Mouse (Mus musculus) embryonic facial prominence, embryonic 10.5 days (tissue): ENCODE data around the gene Gna11. TPM values are rescaled to one million over a fixed set of nuclear protein-coding genes. Genes with fewer than 3 reads are reported as not detected.

ENCODE experiments used
- DNase-seq: peaks from one replicate; pipeline ENCODE4 v3.0.0-alpha.2; 2017; ENCODE audit warnings: low spot score
- H3K27ac ChIP-seq: fragments of 300-500 bp; sonication (generic); replicated peaks from 2 replicates; pipeline ENCODE4 v1.5.1; 2016; ENCODE audit warnings: mild to moderate bottlenecking
- H3K27me3 ChIP-seq: fragments of 300-500 bp; sonication (generic); replicated peaks from 2 replicates; pipeline ENCODE4 v1.6.1; 2016; ENCODE audit warnings: low read depth, mild to moderate bottlenecking; ENCODE audit not compliant: poor library complexity, severe bottlenecking
- H3K36me3 ChIP-seq: fragments of 300-500 bp; sonication (generic); replicated peaks from 2 replicates; pipeline ENCODE4 v1.6.1; 2016; ENCODE audit warnings: mild to moderate bottlenecking, moderate library complexity
- H3K4me1 ChIP-seq: fragments of 300-500 bp; sonication (generic); 2 replicates; pipeline ENCODE4 v1.6.1; 2016
- H3K4me3 ChIP-seq: fragments of 300-500 bp; sonication (generic); 2 replicates; pipeline ENCODE4 v1.5.1; 2016; ENCODE audit warnings: mild to moderate bottlenecking, moderate library complexity
- H3K9me3 ChIP-seq: fragments of 300-500 bp; sonication (generic); 2 replicates; pipeline ENCODE4 v1.6.1; 2016; ENCODE audit warnings: mild to moderate bottlenecking
- WGBS: fragments of 180-500 bp; shearing (Covaris S2); methylation state at CpG from one replicate; pipeline ENCODE4 v1.1.7; 2016; 5-methylcytosine and 5-hydroxymethylcytosine counted together
- polyA plus RNA-seq: library from polyadenylated mRNA; unstranded; fragments of >200 nt; fragmentation: Nextera tagmentation; extraction: Ambion mirVana; gene quantifications from 2 replicates; pipeline ENCODE4 v1.2.1, GENCODE M21; 2016

The Gna11 gene
- polyA plus RNA-seq, 1 experiment from 2014 or later = 79.0 TPM

DNA sequence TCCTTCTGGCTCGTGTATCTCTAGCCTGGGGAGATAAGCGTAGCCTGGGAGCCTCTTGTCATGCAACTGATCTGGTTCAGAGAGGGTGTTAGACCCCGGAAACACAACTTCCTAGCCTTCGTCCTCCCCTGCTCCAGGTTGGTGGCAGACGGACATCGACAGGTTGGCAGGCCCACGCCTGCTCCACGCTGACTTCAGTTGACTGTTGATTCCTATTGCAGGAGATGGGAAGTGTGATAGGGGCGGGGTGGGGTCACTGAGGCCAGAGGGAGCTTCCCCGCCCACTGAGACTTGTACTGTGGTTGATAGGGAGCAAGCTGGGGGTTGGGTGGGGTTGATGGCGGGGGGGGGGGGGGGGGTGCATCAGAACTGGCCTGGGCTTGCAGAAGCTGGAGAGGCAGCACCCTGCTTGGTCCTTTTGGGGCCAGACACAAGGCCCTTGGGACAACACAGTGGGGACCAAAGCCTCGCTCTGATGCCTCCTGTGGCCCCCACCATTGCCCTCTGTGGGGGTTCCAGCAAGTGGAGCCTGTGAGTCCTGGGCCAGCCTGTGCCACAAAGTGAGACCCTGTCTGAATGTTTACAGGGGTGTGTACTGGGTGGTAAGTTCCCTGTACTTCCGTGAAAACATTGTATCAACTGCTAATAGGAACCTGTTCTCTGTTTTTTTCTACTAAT, 19.8 kb downstream of the Gna11 start:
- H3K4me1 ChIP-seq = peaks cover 8% of the 10 kb centered on the region; the same call in 1 of the 2 replicates
- H3K27me3 ChIP-seq = peaks cover 26% of the 10 kb centered on the region
- H3K4me3 ChIP-seq = no peak overlapping the region
- H3K27ac ChIP-seq = no peak overlapping the region
- H3K36me3 ChIP-seq = peaks cover 23% of the 10 kb centered on the region
- 65% methylated on average over 13 of the region's 13 CpGs for WGBS
- no peak for DNase-seq
- H3K9me3 ChIP-seq = no peaks in the 10 kb centered on the region

DNA sequence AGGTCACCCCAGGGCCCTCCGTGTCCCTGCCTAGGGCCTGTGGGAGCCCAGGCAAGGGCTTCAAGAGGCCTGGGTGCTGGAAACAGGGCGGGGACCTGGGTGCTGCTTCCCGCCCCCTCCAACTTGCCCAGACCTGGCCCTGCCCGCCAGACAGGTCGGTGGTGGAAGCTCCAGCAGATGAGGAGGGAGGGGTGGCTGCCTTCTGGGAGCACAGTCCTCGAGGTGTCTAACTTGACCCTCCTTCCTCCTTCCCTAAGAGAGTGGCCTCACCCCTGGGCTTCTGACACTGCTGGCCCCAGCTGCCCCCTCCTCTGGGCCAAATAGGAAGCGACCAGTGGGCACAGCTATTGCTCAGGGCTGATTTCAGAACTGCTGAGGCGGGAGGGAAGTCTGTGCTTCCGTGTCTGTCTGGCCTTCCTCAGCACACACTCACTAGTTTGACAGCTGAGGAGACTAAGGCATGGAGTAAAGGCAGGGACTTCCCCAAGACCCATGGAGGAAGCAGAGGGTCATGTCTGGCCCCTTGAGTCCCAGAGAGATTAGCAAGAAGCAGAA, 20.9 kb downstream of the Gna11 start, which contains the start of gene Gna15:
Gene Gna15 (minus strand): TSS at position 175 of the 555 bp plus-strand sequence.
- DNase-seq = no peak
- peaks cover 8% of the 10 kb centered on the region; the same call in 1 of the 2 replicates for H3K4me1 ChIP-seq
- H3K4me3 ChIP-seq = peak within 1 kb of the TSS; percentile 24
- peaks cover 13% of the 10 kb centered on the region for H3K36me3 ChIP-seq
- H3K27ac ChIP-seq = 0 out of 2 replicates have a peak within 1 kb of the TSS, but pooled peaks have one; percentile 36
- WGBS = 17% methylated on average over 9 of the region's 9 CpGs
- peaks cover 26% of the 10 kb centered on the region for H3K27me3 ChIP-seq
- H3K9me3 ChIP-seq = no peaks in the 10 kb centered on the region

DNA sequence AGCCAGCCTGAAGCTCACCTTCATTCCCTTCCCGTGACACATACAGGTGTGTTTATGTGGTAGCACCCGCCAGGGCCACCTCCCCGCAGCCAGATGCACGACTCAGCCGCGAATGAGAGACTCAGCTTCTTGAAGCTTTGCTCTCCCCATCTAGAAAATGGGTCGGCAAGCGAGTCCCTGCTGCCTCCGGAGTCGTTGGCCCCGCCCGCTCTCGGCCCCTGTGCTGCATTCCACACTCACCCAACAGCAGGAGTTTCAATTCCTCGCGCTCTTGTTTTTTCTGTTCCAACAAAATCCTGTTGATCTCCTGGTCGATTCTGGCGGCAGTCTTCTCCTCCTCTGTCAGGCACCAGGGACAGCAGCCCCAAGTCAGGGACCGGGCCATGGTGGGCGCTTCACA, 21.4 kb downstream of the Gna11 start:
- H3K27ac ChIP-seq = 0 out of 2 replicates have a peak overlapping the region, but pooled peaks have one; percentile 36
- H3K4me1 ChIP-seq = peaks cover 8% of the 10 kb centered on the region; the same call in 1 of the 2 replicates
- H3K27me3 ChIP-seq = peaks cover 26% of the 10 kb centered on the region
- 19% methylated on average over 19 of the region's 19 CpGs for WGBS
- no peak for DNase-seq
- H3K4me3 ChIP-seq = peak overlapping the region; percentile 24
- H3K9me3 ChIP-seq = no peaks in the 10 kb centered on the region
- peaks cover 7% of the 10 kb centered on the region for H3K36me3 ChIP-seq

DNA sequence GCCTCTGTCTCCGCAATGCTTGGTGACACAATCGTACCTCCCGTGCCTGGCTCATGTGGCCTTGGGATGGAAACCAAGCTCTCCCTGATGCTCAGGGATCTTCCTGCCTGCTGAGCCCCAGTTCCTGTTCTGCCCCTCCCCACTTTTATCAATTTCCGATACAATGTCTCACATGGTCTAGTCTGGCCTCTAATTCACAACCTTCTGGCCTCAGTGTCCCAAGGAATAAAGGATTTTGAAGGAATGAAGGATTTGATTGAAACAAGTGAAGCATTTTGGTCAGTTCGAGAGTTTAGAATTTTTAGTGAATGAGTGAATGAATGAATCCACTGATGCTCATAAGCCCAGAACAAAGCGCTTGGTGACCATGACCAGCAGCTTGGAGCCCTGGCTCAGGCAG, 21.8 kb downstream of the Gna11 start:
- H3K4me1 ChIP-seq = peaks cover 8% of the 10 kb centered on the region; the same call in 1 of the 2 replicates
- 0 out of 2 replicates have a peak overlapping the region, but pooled peaks have one; percentile 24 for H3K4me3 ChIP-seq
- H3K27ac ChIP-seq = no peak overlapping the region
- no peaks in the 10 kb centered on the region for H3K9me3 ChIP-seq
- 79% methylated on average over 6 of the region's 6 CpGs for WGBS
- H3K27me3 ChIP-seq = peaks cover 28% of the 10 kb centered on the region
- no peak for DNase-seq
- H3K36me3 ChIP-seq = peaks cover 3% of the 10 kb centered on the region; the same call in 1 of the 2 replicates

DNA sequence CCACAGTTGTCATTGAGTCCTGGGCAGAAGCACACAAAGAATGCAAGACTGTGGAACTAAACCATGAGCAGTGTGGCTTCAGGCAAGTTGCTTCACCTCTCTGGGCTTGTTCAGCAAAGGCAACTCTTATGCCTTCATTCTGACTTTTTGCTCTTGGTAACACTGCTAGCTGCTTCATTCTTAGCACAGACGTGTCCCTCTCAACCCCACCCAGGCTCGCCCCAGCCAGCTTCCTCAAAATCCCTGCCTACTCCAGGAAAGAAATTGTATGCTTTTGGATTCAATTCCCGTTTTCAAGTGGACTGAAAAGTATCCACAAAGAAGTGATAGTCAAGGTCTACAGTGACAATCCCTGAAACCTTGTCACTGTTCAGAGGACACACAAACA, 25.0 kb downstream of the Gna11 start:
- H3K4me1 ChIP-seq = peaks cover 8% of the 10 kb centered on the region; the same call in 1 of the 2 replicates
- H3K27me3 ChIP-seq = peaks cover 37% of the 10 kb centered on the region
- H3K36me3 ChIP-seq = no peaks in the 10 kb centered on the region
- no peak for DNase-seq
- no peaks in the 10 kb centered on the region for H3K9me3 ChIP-seq
- H3K27ac ChIP-seq = no peak overlapping the region
- WGBS = 76% methylated on average over 3 of the region's 3 CpGs
- no peak overlapping the region for H3K4me3 ChIP-seq

DNA sequence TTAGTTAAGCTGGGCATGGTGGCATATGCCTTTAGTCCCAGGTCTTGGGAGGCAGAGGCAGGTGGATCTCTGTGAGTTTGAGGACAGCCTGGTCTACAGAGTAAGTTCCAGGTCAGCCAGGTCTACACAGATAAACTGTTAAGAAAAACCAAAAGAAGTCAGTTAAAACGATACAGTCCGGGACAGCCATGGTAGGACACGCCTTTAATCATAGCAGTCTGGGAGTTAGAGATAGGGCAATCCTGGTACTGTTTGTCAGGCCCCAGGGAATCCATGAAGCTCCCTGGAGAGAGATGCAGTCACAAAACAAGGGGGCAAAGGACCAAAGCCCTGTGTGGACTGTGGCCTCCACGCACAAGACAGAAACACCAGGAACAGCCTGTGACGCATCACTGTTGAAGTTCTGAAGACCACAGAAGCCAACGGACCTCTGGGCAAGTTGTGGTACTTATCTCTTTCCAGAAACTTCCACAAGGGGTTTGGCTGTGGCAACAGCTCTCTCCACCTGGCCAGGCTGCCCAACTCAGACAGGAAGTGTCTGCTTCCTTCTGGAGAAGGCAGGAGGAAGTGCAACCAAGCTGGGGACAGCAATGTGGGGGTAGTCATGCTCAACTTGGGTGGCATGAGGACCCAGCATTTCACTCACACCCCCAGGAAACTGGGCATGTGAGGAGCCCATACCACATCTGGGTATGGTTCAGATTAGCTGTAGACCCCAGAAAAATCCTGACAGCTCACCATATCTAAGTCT, 25.6 kb downstream of the Gna11 start:
- no peaks in the 10 kb centered on the region for H3K36me3 ChIP-seq
- H3K9me3 ChIP-seq = no peaks in the 10 kb centered on the region
- 83% methylated on average over 6 of the region's 6 CpGs for WGBS
- H3K27me3 ChIP-seq = peaks cover 32% of the 10 kb centered on the region
- H3K27ac ChIP-seq = no peak overlapping the region
- H3K4me1 ChIP-seq = peaks cover 8% of the 10 kb centered on the region; the same call in 1 of the 2 replicates
- H3K4me3 ChIP-seq = no peak overlapping the region
- no peak for DNase-seq

DNA sequence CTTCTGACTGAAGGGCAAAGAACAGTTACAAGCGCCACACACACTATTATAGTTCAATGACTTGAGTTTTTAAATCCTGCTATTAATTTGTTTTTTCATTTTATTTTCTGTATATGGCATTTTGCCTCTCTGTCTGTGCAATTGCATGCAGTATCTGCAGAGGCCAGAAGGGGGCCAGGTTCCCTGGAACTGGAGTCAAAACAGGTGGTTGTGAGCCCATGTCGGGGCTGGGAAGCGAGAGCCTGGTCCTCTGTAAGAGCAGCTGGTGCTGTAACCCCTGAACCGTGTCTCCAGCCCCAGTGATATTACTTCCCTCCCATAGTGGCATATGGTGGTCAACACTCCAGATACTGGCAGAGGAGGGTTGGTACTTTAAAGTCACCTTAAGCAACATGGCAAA, 26.4 kb downstream of the Gna11 start:
- 17% methylated on average over 4 of the region's 4 CpGs for WGBS
- Histone ChIP-seq H3K9me3 (peaks cover 7% of the 10 kb centered on the region; the same call in 1 of the 2 replicates), H3K4me3 (no peak overlapping the region), H3K27me3 (peaks cover 25% of the 10 kb centered on the region), H3K27ac (no peak overlapping the region), H3K36me3 (no peaks in the 10 kb centered on the region), H3K4me1 (no peaks in the 10 kb centered on the region)
- DNase-seq = peak; percentile 74

DNA sequence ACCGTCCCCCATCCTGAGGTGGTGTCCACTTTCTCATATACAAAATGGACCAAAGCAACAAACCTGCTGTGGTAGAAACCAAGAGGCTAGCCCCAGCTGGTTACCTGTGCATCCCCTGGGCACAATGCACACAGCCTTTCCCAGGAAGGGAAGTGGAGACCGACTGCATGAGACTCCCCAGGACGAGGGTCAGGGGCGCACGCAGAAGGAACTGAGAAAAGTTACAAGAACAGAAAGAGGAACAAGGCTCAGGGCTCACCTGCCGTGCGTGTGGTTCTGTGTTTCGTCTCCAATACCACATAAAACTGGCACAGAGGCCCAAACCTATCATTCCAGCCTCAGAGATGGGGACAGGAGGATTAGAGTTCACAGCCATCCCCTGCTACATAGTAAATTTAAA, 27.8 kb downstream of the Gna11 start:
- H3K27ac ChIP-seq = no peak overlapping the region
- no peak for DNase-seq
- H3K9me3 ChIP-seq = peaks cover 8% of the 10 kb centered on the region; the same call in 1 of the 2 replicates
- H3K36me3 ChIP-seq = no peaks in the 10 kb centered on the region
- H3K4me3 ChIP-seq = no peak overlapping the region
- 81% methylated on average over 8 of the region's 8 CpGs for WGBS
- 0 out of 2 replicates have a peak, but pooled peaks cover 2% of the 10 kb centered on the region for H3K4me1 ChIP-seq
- peaks cover 30% of the 10 kb centered on the region for H3K27me3 ChIP-seq

DNA sequence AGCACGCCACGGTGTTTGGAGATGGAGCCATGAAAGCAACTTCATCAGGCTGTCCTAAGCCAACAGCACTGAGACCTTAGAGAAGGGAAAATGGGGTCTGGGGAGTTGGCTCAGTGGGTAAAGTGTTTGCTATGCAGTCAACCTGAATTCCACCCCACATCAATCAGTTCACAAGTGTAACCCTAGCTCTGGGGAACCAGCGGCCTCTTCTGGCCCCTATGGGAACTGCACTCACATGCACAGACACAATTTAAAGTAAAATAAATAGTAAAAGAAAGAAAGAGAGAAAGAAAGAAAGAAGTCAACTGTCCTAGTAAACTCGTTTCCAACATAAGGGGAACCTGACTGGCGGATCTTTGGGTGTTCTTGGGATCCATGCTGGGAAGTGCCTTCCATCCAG, 31.2 kb downstream of the Gna11 start:
- Histone ChIP-seq H3K27ac (no peak overlapping the region), H3K36me3 (no peaks in the 10 kb centered on the region), H3K4me3 (no peak overlapping the region), H3K9me3 (peaks cover 8% of the 10 kb centered on the region; the same call in 1 of the 2 replicates), H3K27me3 (peaks cover 47% of the 10 kb centered on the region), H3K4me1 (0 out of 2 replicates have a peak, but pooled peaks cover 7% of the 10 kb centered on the region)
- WGBS = 84% methylated on average over 5 of the region's 5 CpGs
- DNase-seq = no peak

DNA sequence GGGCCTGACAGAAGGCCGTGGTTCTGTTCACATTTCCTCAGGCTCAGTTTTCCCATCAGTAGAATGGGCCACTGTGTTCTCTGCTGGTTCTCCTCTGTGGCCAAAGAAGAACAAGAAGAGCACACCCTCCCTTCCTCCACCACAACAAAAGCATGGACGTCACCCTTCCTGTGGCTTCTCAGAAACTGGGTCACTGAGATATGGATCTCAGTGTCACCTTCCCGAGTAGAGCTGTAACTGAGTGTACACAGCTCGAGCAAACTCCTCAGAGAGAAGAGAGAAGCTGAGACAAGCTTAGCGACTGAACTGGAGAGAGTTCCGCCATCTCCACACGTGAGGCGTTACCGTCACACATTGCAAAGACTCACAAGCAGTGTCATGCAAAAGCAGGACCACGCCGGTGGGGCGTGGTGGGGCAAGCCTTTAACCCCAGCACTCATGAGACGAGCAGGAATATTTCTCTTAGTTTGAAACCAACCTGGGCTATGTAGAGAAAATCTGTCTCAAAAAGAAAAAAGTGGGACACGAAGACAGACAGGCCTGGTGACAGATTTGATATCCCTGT, 34.7 kb downstream of the Gna11 start:
- Histone ChIP-seq H3K27me3 (peaks cover 32% of the 10 kb centered on the region), H3K9me3 (peaks cover 8% of the 10 kb centered on the region; the same call in 1 of the 2 replicates), H3K27ac (no peak overlapping the region)

DNA sequence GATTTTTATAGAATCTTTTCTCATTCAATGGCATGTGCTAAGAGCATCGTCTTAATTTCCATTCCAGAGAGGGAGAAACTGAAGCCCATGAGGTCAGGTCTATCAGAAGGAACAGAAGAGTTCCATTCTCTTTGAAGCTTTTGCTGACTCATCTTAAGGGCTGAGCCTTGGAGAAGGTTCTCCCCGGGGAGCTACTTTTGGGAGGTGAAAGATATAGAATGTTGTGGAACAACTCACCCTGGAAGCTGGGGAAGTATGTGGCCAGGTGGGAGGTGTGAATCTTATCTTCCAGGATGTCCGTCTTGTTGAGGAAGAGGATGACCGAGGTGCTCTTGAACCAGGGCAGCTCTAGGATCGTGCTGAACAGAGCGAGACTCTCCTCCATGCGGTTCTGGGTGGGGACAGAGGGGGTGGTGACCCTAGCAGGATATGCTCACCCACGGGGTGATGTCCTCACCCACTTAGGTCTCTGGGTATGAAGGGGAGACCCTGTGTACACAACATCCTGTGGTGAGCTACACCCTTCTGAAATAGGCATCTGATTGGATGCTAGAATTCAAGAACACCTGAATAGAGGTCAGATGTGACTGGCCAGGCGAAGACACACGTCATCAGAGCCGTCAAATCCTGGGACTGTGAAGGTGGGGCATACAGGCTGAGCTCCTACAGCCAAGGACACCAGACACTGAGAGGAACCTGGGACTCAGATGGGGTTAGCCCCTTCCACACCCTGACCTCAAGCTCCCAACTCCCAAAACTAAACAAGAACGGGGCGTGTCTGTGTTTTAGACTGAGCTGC, 37.1 kb downstream of the Gna11 start:
- WGBS = 71% methylated on average over 13 of the region's 13 CpGs
- DNase-seq = no peak
- H3K27me3 ChIP-seq = peaks cover 33% of the 10 kb centered on the region
- H3K4me3 ChIP-seq = no peak overlapping the region
- H3K9me3 ChIP-seq = no peaks in the 10 kb centered on the region
- no peaks in the 10 kb centered on the region for H3K36me3 ChIP-seq
- peaks cover 12% of the 10 kb centered on the region for H3K4me1 ChIP-seq
- H3K27ac ChIP-seq = no peak overlapping the region

More for the DNA sequence above, 34.7 kb downstream of the Gna11 start:
- WGBS = 83% methylated on average over 14 of the region's 14 CpGs
- Histone ChIP-seq H3K4me3 (no peak overlapping the region), H3K4me1 (peaks cover 9% of the 10 kb centered on the region; the same call in 1 of the 2 replicates), H3K36me3 (no peaks in the 10 kb centered on the region)
- DNase-seq = no peak
